Mouse (Mus musculus) neural tube, embryonic 14.5 days (tissue): ENCODE data around the gene Ralgapb. TPM values are rescaled to one million over a fixed set of nuclear protein-coding genes. Genes with fewer than 3 reads are reported as not detected.
"Not testable (repeated sequence)": the region's sequence is repeated elsewhere in the genome, so short reads cannot be mapped to it uniquely, and the experiment has no call there.

Source experiments
- ATAC-seq: fragments of 200-750 bp; cut with Nextera tagmentation; 2 replicates; pipeline ENCODE4 v1.8.0; 2017; ENCODE audit warnings: low read depth, mild to moderate bottlenecking, moderate TSS enrichment, moderate library complexity
- H3K27ac ChIP-seq: fragments of 300-500 bp; sonication (generic); 2 replicates; pipeline ENCODE4 v1.5.1; 2014; ENCODE audit warnings: low read depth, mild to moderate bottlenecking, control low read depth, low read length, moderate library complexity, mixed read lengths
- H3K27me3 ChIP-seq: fragments of 300-500 bp; sonication (generic); 2 replicates; pipeline ENCODE4 v1.6.1; 2014; ENCODE audit warnings: low read length; ENCODE audit not compliant: control insufficient read depth, insufficient read depth
- H3K36me3 ChIP-seq: fragments of 300-500 bp; sonication (generic); 2 replicates; pipeline ENCODE4 v1.6.1; 2014; ENCODE audit warnings: low read length, mixed read lengths; ENCODE audit not compliant: control insufficient read depth, insufficient read depth
- H3K4me1 ChIP-seq: fragments of 300-500 bp; sonication (generic); 2 replicates; pipeline ENCODE4 v1.6.1; 2014; ENCODE audit warnings: low read length; ENCODE audit not compliant: control insufficient read depth, insufficient read depth
- H3K4me2 ChIP-seq: fragments of 300-500 bp; sonication (generic); 2 replicates; pipeline ENCODE4 v1.6.1; 2014; ENCODE audit warnings: mild to moderate bottlenecking, low read depth, low read length, control low read depth
- H3K4me3 ChIP-seq: fragments of 300-500 bp; sonication (generic); 2 replicates; pipeline ENCODE4 v1.5.1; 2014; ENCODE audit warnings: low read depth, low read length, control low read depth, mixed read lengths
- H3K9ac ChIP-seq: fragments of 300-500 bp; sonication (generic); replicated peaks from 2 replicates; pipeline ENCODE4 v1.6.1; 2014; ENCODE audit warnings: low read depth, mild to moderate bottlenecking, control low read depth, low read length, mixed read lengths
- H3K9me3 ChIP-seq: fragments of 300-500 bp; sonication (generic); 2 replicates; pipeline ENCODE4 v1.6.1; 2016; ENCODE audit warnings: low read length; ENCODE audit not compliant: control insufficient read depth
- WGBS: fragments of 180-500 bp; shearing (Covaris S2); extraction: QIAGEN DNeasy Blood & Tissue Kit; methylation state at CpG from one replicate; pipeline ENCODE4 v1.1.7; 2014; 5-methylcytosine and 5-hydroxymethylcytosine counted together
- polyA plus RNA-seq: library from polyadenylated mRNA; unstranded; fragments of >200 nt; fragmentation: Nextera tagmentation; extraction: Ambion mirVana; gene quantifications from 2 replicates; pipeline ENCODE4 v1.2.1, GENCODE M21; 2014

Ralgapb gene
- polyA plus RNA-seq, 1 experiment from 2014 or later: 39.4 TPM

- no peak overlapping the region for H3K4me3 ChIP-seq
- no peak overlapping the region for H3K27ac ChIP-seq
- H3K9ac ChIP-seq: no peak overlapping the region
- H3K4me2 ChIP-seq: no peak overlapping the region
- no peaks in the 10 kb centered on the region for H3K9me3 ChIP-seq
- H3K36me3 ChIP-seq: peaks cover 14% of the 10 kb centered on the region; the same call in 1 of the 2 replicates
- ATAC-seq: no peak
- H3K4me1 ChIP-seq: no peaks in the 10 kb centered on the region
- no peaks in the 10 kb centered on the region for H3K27me3 ChIP-seq
- 38% methylated on average over 8 of the region's 8 CpGs for WGBS
Measured at GRCm38 (mm10) chr2:158386072-158386471, 23.6 kb upstream of the Ralgapb start.

DNA sequence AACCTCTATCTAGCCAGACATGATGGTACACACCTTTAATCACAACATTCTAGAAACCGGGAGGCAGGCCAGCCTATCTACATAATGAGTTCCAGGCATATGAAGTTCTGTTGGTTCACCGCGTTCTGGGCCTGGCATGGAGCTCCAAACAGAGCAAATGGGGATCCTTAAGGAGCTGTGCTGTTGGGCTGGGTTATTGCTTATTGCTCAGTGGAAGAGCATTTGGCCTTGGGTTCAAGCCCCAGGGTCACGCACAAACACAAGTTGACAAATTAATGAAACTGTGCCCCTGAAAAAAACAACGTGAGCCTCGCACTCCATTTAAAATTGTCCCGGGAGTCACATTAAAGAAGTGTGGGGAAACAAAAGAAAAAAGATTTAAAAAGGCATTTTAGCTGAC lies 20.2 kb upstream of the Ralgapb start:
- 90% methylated on average over 7 of the region's 7 CpGs for WGBS
- no peaks in the 10 kb centered on the region for H3K9me3 ChIP-seq
- no peak overlapping the region for H3K4me2 ChIP-seq
- H3K27ac ChIP-seq: no peak overlapping the region
- ATAC-seq: no peak
- H3K36me3 ChIP-seq: 0 out of 2 replicates have a peak, but pooled peaks cover 4% of the 10 kb centered on the region
- H3K27me3 ChIP-seq: no peaks in the 10 kb centered on the region
- H3K9ac ChIP-seq: no peak overlapping the region
- H3K4me3 ChIP-seq: no peak overlapping the region
- no peaks in the 10 kb centered on the region for H3K4me1 ChIP-seq

- H3K9me3 ChIP-seq: no peaks in the 10 kb centered on the region
- WGBS: 91% methylated on average over 6 of the region's 6 CpGs
- no peak overlapping the region for H3K27ac ChIP-seq
- no peak overlapping the region for H3K4me2 ChIP-seq
- no peaks in the 10 kb centered on the region for H3K36me3 ChIP-seq
- no peak for ATAC-seq
- no peak overlapping the region for H3K9ac ChIP-seq
- no peaks in the 10 kb centered on the region for H3K4me1 ChIP-seq
- H3K27me3 ChIP-seq: no peaks in the 10 kb centered on the region
- H3K4me3 ChIP-seq: no peak overlapping the region
Measured at GRCm38 (mm10) chr2:158396369-158396768, 13.3 kb upstream of the Ralgapb start.

DNA sequence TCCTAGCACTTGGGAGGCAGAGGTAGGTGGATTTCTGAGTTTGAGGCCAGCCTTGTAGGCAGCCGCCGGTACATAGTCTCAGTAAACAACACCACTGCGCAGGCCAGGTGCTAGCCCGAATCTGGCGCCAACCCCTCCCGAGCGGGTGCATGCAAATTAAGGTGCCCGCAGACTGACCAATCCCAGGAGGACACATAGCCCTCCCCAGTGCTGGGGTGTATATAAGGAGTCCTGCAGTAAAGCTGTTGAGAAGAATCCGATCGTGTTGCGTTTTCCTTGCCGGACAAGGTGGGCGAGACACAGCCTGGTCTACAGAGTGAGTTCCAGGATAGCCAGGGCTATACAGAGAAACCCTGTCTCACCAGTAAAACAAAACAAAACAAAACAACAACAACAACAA lies 12.5 kb upstream of the Ralgapb start:
- not testable (repeated sequence) for H3K27me3 ChIP-seq, H3K36me3 ChIP-seq, H3K27ac ChIP-seq, H3K4me2 ChIP-seq, H3K9me3 ChIP-seq, H3K4me1 ChIP-seq, H3K9ac ChIP-seq, ATAC-seq, H3K4me3 ChIP-seq
- 73% methylated on average over 13 of the region's 13 CpGs for WGBS

- H3K4me3 ChIP-seq: no peak overlapping the region
- ATAC-seq: no peak
- H3K4me1 ChIP-seq: no peaks in the 10 kb centered on the region
- H3K9me3 ChIP-seq: no peaks in the 10 kb centered on the region
- no peaks in the 10 kb centered on the region for H3K36me3 ChIP-seq
- no peak overlapping the region for H3K9ac ChIP-seq
- no peaks in the 10 kb centered on the region for H3K27me3 ChIP-seq
- H3K27ac ChIP-seq: no peak overlapping the region
- no peak overlapping the region for H3K4me2 ChIP-seq
- WGBS: 88% methylated on average over 7 of the region's 7 CpGs
Measured at GRCm38 (mm10) chr2:158402915-158403314, 6.7 kb upstream of the Ralgapb start.

DNA sequence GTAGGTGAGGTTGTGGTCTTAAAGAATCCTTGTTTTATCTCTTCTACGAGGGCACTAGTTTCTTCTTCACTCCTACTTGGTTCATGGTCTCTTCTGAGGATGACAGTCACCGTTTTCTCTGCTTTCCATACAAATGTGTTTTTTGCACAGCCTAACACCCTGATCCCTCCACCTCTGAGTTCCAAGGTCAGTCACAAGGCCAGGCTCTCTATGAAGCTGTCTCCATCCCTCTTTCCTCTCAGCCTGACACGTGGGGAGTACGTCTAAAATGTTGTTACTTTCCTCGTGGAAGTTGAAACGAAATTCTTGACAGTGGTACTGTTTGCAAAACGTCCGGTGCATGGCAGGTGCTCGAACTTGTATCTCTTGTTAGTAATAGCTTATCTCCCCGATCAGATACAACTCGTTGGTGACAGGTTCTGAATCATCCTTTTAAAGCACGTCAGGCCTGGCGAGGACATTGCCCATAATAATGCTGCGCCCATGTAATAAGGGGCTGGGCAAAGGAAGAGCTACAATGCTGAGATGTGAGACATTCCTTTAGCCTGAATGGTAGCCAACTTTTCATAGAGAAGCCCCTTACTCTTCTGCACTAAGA lies 552 bp upstream of the Ralgapb start:
- H3K9me3 ChIP-seq: no peaks in the 10 kb centered on the region
- WGBS: 21% methylated on average over 14 of the region's 14 CpGs
- ATAC-seq: peak; percentile 30; the same call in 1 of the 2 replicates
- peak overlapping the region; percentile 52 for H3K4me2 ChIP-seq
- peak overlapping the region; percentile 88 for H3K4me3 ChIP-seq
- H3K4me1 ChIP-seq: peaks cover 17% of the 10 kb centered on the region
- H3K27me3 ChIP-seq: no peaks in the 10 kb centered on the region
- peak overlapping the region; percentile 90 for H3K9ac ChIP-seq
- no peaks in the 10 kb centered on the region for H3K36me3 ChIP-seq
- peak overlapping the region; percentile 70 for H3K27ac ChIP-seq

DNA sequence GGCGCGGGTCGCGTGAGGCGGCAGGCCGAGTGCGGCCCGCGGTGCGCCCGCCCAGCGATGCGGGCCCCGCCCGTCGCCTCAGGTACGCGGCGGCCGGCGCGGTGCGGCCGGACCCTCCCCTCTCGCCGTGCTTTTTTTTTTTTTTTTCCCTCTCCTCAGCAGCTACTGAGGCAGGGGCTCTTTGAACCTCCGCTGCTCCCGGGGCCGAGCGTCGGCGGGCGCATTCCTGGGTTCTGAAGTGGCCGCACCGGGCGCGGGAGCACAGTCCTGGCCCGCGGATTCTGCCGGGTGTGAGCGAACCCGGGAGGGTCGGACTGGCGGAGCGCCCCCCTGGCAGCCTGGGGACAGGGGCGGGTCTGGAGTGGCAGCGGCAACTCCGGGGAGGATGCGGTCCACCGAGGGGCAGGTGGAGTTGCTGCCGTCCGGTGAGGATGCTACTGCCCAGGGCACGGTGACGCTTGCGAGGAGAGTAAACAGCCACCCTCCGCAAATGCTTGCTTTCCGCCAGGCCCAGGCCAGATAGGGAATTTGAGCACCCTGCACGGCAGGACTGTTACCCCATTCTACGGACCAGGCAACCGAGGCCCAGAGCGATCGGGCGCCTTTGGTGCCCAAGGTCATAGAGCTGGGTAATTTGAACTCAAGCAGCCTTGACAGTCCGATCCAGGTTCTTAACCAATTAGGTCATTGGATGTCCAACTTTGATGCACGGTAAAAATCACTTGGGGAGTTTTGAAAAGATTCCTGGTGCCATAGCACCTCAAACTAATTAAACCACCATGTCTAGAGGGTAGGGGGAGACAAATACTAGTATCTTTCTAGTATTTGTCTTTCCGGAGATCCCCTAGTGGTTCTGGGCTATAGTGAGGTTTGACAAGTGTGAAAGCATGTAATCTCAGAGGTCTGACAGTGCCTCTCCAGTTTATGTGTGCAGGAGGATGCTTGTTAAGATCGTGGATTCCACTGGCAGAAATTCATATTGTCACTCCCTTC lies 670 bp downstream of the Ralgapb start:
- no peaks in the 10 kb centered on the region for H3K27me3 ChIP-seq
- H3K4me3 ChIP-seq: peak overlapping the region; percentile 88
- H3K9me3 ChIP-seq: no peaks in the 10 kb centered on the region
- WGBS: 2% methylated on average over 65 of the region's 67 CpGs
- H3K36me3 ChIP-seq: no peaks in the 10 kb centered on the region
- ATAC-seq: peak; percentile 63
- peak overlapping the region; percentile 88 for H3K27ac ChIP-seq
- peak overlapping the region; percentile 92 for H3K4me2 ChIP-seq
- peak overlapping the region; percentile 90 for H3K9ac ChIP-seq
- peaks cover 17% of the 10 kb centered on the region for H3K4me1 ChIP-seq

GRCm38 (mm10) chr2:158413240-158413639 lies 3.6 kb downstream of the Ralgapb start:
- H3K27ac ChIP-seq: no peak overlapping the region
- no peak overlapping the region for H3K4me3 ChIP-seq
- peaks cover 17% of the 10 kb centered on the region for H3K4me1 ChIP-seq
- H3K9ac ChIP-seq: no peak overlapping the region
- H3K27me3 ChIP-seq: no peaks in the 10 kb centered on the region
- H3K4me2 ChIP-seq: no peak overlapping the region
- no peaks in the 10 kb centered on the region for H3K9me3 ChIP-seq
- no peaks in the 10 kb centered on the region for H3K36me3 ChIP-seq
- ATAC-seq: no peak
- WGBS: 90% methylated on average over 2 of the region's 2 CpGs

- Histone ChIP-seq H3K4me1 (peaks cover 10% of the 10 kb centered on the region), H3K4me2 (no peak overlapping the region), H3K9me3 (no peaks in the 10 kb centered on the region), H3K36me3 (no peaks in the 10 kb centered on the region), H3K4me3 (no peak overlapping the region), H3K27ac (no peak overlapping the region), H3K9ac (no peak overlapping the region), H3K27me3 (no peaks in the 10 kb centered on the region)
- WGBS: 81% methylated on average over 1 of the region's 1 CpGs
- no peak for ATAC-seq
Measured at GRCm38 (mm10) chr2:158415826-158416225, 6.2 kb downstream of the Ralgapb start.
